ENCODE assay signal across 22 mouse cellular contexts in the genomic region with DNA sequence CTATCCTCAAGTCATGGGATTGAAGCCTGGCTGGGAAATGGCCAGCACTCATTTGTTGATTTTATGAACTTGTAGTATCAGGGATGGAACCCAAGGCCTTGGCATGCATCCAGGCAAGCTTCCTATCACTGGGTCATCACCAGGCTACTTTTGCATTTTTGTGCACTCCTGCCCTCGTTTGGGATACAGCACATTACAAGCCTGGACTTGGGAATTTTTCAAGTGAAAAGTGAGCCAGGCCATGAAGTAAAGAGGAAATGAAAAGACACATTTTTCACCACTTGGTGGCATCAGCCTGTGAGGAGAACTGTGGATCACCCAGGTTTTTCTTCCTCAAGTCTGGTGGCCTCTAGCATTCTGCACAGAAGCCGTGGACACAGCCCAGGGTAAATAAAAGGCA. TPM values are rescaled to one million over a fixed set of nuclear protein-coding genes. Genes with fewer than 3 reads are reported as not detected.
DNase-seq lines count a peak whose midpoint lies in the region; ATAC-seq and TF ChIP-seq lines count a peak whose summit lies in the region.
"Had no signal": no experiment of that assay in that cellular context is flagged by ENCODE, and none has a peak within 500 bp of the region (broad histone marks: within the 10 kb centered on the region; RNA-seq: fewer than 3 reads in every experiment).

No protein-coding gene starts in this region.

- DNase-seq in heart, postnatal 0 days (ENCODE audit: low spot score): no peak
- no peak for DNase-seq in heart, postnatal 36 days
- no peak for DNase-seq in liver, postnatal 0 days
- DNase-seq in liver, embryonic 11.5 days (ENCODE audit: low spot score): no peak
- DNase-seq in testis, postnatal 10 days (ENCODE audit: low spot score): peak; percentile 56
- no peak for DNase-seq in testis, postnatal 14 days (ENCODE audit: low spot score)
- no peak for DNase-seq in gastrocnemius, postnatal 4 days (ENCODE audit: low spot score in 2 of 2)
- DNase-seq: cerebellum, adult 9-11 months; lung, postnatal 10 days; midbrain, embryonic 14.5 days; right cerebral cortex, postnatal 4 days; thymus, postnatal 14 days had no signal

- no peaks in the 10 kb centered on the region for H3K27me3 ChIP-seq in heart, postnatal 0 days (ENCODE audit: control insufficient read depth, insufficient read depth, low read length)
- H3K27me3 ChIP-seq in liver, postnatal 0 days (ENCODE audit: insufficient read depth, low read length): no peaks in the 10 kb centered on the region
- H3K27me3 ChIP-seq in liver, embryonic 11.5 days (replicated peaks; ENCODE audit: control insufficient read depth, insufficient read depth, low read length): no peaks in the 10 kb centered on the region
- H3K27me3 ChIP-seq: embryonic facial prominence, embryonic 12.5 days; hindbrain, embryonic 12.5 days; intestine, embryonic 15.5 days; kidney, embryonic 15.5 days; liver, embryonic 12.5 days; neural tube, embryonic 15.5 days had no signal

- no peak overlapping the region for H3K4me2 ChIP-seq in heart, postnatal 0 days (ENCODE audit: low read depth, low read length)
- no peak overlapping the region for H3K4me2 ChIP-seq in liver, postnatal 0 days (ENCODE audit: low read depth, low read length)
- no peak overlapping the region for H3K4me2 ChIP-seq in liver, embryonic 11.5 days
- H3K4me2 ChIP-seq: embryonic facial prominence, embryonic 12.5 days; hindbrain, embryonic 12.5 days; intestine, embryonic 15.5 days; kidney, embryonic 15.5 days; liver, embryonic 12.5 days; neural tube, embryonic 15.5 days had no signal

- 56% methylated on average over 2 of the region's 2 CpGs for WGBS in heart, postnatal 0 days
- WGBS in liver, postnatal 0 days (ENCODE audit: insufficient replicate concordance): 49% methylated on average over 2 of the region's 2 CpGs
- 39% methylated on average over 2 of the region's 2 CpGs for WGBS in liver, embryonic 11.5 days

- H3K4me3 ChIP-seq in heart, postnatal 0 days (ENCODE audit: low read depth, low read length): no peak overlapping the region
- H3K4me3 ChIP-seq in liver, postnatal 0 days (ENCODE audit: low read depth, low read length): no peak overlapping the region
- H3K4me3 ChIP-seq in liver, embryonic 11.5 days (ENCODE audit: low read depth, low read length): no peak overlapping the region
- H3K4me3 ChIP-seq: embryonic facial prominence, embryonic 12.5 days; erythroblast, embryonic 14.5 days; heart, embryonic 10.5 days; hindbrain, embryonic 12.5 days; intestine, embryonic 15.5 days; kidney, embryonic 15.5 days; liver, embryonic 12.5 days; megakaryocyte, embryonic 14.5 days; neural tube, embryonic 15.5 days had no signal

- intact Hi-C loops in heart, postnatal 36 days (cut with DNase I): no loop called here

- no peak overlapping the region for H3K27ac ChIP-seq in heart, postnatal 0 days (ENCODE audit: low read depth)
- H3K27ac ChIP-seq in liver, postnatal 0 days (ENCODE audit: low read depth): no peak overlapping the region
- H3K27ac ChIP-seq in liver, embryonic 11.5 days (ENCODE audit: low read depth, low read length): no peak overlapping the region
- H3K27ac ChIP-seq: embryonic facial prominence, embryonic 12.5 days; heart, embryonic 10.5 days; hindbrain, embryonic 12.5 days; intestine, embryonic 15.5 days; kidney, embryonic 15.5 days; liver, embryonic 12.5 days; neural tube, embryonic 15.5 days had no signal

- no peaks in the 10 kb centered on the region for H3K4me1 ChIP-seq in heart, postnatal 0 days (ENCODE audit: control insufficient read depth, insufficient read depth)
- H3K4me1 ChIP-seq in liver, postnatal 0 days (ENCODE audit: insufficient read depth): no peaks in the 10 kb centered on the region
- H3K4me1 ChIP-seq in liver, embryonic 11.5 days (replicated peaks; ENCODE audit: control insufficient read depth, insufficient read depth, low read length): no peaks in the 10 kb centered on the region
- H3K4me1 ChIP-seq: embryonic facial prominence, embryonic 12.5 days; hindbrain, embryonic 12.5 days; intestine, embryonic 15.5 days; liver, embryonic 12.5 days; neural tube, embryonic 15.5 days had no signal

- H3K36me3 ChIP-seq in heart, postnatal 0 days (replicated peaks; ENCODE audit: control insufficient read depth, insufficient read depth, low read length): no peaks in the 10 kb centered on the region
- no peaks in the 10 kb centered on the region for H3K36me3 ChIP-seq in liver, postnatal 0 days (replicated peaks; ENCODE audit: insufficient read depth, low read length)
- no peaks in the 10 kb centered on the region for H3K36me3 ChIP-seq in liver, embryonic 11.5 days (ENCODE audit: control insufficient read depth, insufficient read depth, low read length)
- H3K36me3 ChIP-seq: embryonic facial prominence, embryonic 12.5 days; heart, embryonic 10.5 days; hindbrain, embryonic 12.5 days; intestine, embryonic 15.5 days; kidney, embryonic 15.5 days; liver, embryonic 12.5 days; neural tube, embryonic 15.5 days had no signal

- no peak for ATAC-seq in heart, postnatal 0 days (ENCODE audit: insufficient read depth, low read depth)
- ATAC-seq in liver, postnatal 0 days: no peak
- no peak for ATAC-seq in liver, embryonic 11.5 days (replicated peaks; ENCODE audit: low FRiP score)
- ATAC-seq: forebrain, embryonic 14.5 days; intestine, embryonic 15.5 days; liver, embryonic 12.5 days had no signal

- H3K9me3 ChIP-seq in heart, postnatal 0 days (replicated peaks; ENCODE audit: control insufficient read depth, low read length): no peaks in the 10 kb centered on the region
- H3K9me3 ChIP-seq in liver, postnatal 0 days (ENCODE audit: low read length): no peaks in the 10 kb centered on the region
- no peaks in the 10 kb centered on the region for H3K9me3 ChIP-seq in liver, embryonic 11.5 days (ENCODE audit: control insufficient read depth, low read length)
- H3K9me3 ChIP-seq: embryonic facial prominence, embryonic 12.5 days; heart, embryonic 10.5 days; hindbrain, embryonic 12.5 days; intestine, embryonic 15.5 days; kidney, embryonic 15.5 days; liver, embryonic 12.5 days; megakaryocyte, embryonic 14.5 days; neural tube, embryonic 15.5 days had no signal

- no peak overlapping the region for H3K9ac ChIP-seq in heart, postnatal 0 days (replicated peaks; ENCODE audit: low read depth, low read length)
- H3K9ac ChIP-seq in liver, postnatal 0 days (replicated peaks): no peak overlapping the region
- H3K9ac ChIP-seq in liver, embryonic 11.5 days (ENCODE audit: low read depth, low read length): no peak overlapping the region
- H3K9ac ChIP-seq: embryonic facial prominence, embryonic 12.5 days; hindbrain, embryonic 12.5 days; intestine, embryonic 15.5 days; kidney, embryonic 15.5 days; liver, embryonic 12.5 days; neural tube, embryonic 15.5 days had no signal

- no peak for TF ChIP-seq EP300 in heart, postnatal 0 days (IDR thresholded peaks at IDR 0.05; ENCODE audit: low read depth)
- no peak for TF ChIP-seq EP300 in liver, postnatal 0 days (IDR thresholded peaks at IDR 0.05; ENCODE audit: low read depth)

- TF ChIP-seq CTCF in heart, postnatal 0 days (IDR thresholded peaks at IDR 0.05; ENCODE audit: low read depth): peak; percentile 9; the same call in 1 of the 2 replicates
- 0 out of 2 replicates have a peak, but pooled peaks have one; percentile 23 for TF ChIP-seq CTCF in liver, postnatal 0 days (IDR thresholded peaks at IDR 0.05; ENCODE audit: low read depth)

RNA-seq across cellular contexts. Expression of gene Tspan9, which starts 40.1 kb away (rescaled TPM):
- total RNA-seq in heart, postnatal 0 days (2014; rRNA removed; ENCODE audit: low replicate concordance): 332 and 368 TPM in 2 replicates
- 84.7 and 105 TPM in 2 replicates for polyA plus RNA-seq in heart, postnatal 0 days (2015; fragmentation: Nextera tagmentation; extraction: Ambion mirVana)
- total RNA-seq in heart, postnatal 36 days (2021): 100 to 1,000 TPM in 1 of 2 experiments, 10 to 100 TPM in 1; 80.9 to 113 TPM
- 17.7 and 19.6 TPM in 2 replicates for polyA plus RNA-seq in liver, postnatal 0 days (2015; fragmentation: Nextera tagmentation; extraction: Ambion mirVana)
- 46.3 and 46.9 TPM in 2 replicates for polyA plus RNA-seq in liver, embryonic 11.5 days (2014; fragmentation: Nextera tagmentation; extraction: Ambion mirVana)
- 100 to 1,000 TPM; 151 to 194 TPM for total RNA-seq in gastrocnemius, postnatal 4 days (2021)
